Mouse (Mus musculus): ENCODE measurements around the gene Hbq1a.

DNA sequence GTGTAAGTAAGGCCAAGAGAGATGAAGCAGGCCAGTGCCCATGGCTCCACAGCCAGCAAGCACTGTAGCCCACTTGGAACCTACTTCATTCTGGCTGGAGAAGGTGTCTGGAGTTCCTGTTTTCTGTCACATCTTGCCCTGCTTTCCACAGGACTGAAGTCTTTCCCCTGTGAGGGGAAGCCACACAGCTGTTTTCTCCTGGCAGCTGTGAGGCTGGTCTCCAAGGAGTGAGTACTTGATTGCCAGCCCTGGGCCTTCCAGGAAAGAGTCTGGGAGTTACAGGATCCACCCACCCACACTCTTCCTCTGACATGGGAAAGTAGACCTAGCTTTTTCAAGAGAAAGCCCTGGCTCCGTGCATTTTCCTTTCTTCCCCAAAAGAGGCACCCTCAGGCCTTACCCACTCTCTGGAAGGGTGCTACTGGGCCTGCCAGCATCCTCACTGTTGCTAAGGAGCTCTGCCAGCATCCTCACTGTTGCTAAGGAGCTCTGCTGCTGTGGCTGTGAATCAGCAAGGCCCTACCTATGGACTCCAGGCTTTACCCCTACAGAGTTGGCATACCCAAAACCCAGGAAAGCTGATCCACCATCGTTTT is 3.1 kb downstream of the Hbq1a start:
- TF ChIP-seq CTCF (IDR thresholded peaks at IDR 0.05) = no peak
- no peak for TF ChIP-seq EP300 (IDR thresholded peaks at IDR 0.05)

All from lung, postnatal 0 days (tissue).